Mouse (Mus musculus): ENCODE results near the gene B3gat1. TPM values are rescaled to one million over a fixed set of nuclear protein-coding genes. Genes with fewer than 3 reads are reported as not detected.

B3gat1 gene
- total and polyA plus RNA-seq, 2 experiments from 2014 or later, result 42.0 to 149 TPM

DNA sequence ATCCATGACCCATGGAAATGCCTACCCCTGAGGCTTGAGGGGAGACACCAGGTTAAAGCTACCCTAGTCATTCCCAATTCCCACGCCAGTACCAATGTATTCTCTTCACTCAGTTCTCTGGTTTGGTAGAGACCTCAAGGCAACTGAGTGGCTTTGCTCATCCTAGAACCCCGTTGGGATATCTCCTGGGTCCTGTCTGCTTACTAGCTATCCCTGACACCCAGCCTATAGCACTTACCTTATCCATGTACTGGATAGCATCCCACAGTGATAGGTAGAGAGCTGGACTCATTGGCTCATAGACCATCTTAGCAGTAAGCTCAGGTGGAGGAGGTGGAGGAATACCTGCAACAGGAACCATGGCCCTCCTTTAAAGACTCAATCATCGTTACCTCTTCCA is 34.7 kb downstream of the B3gat1 start:
- H3K36me3 ChIP-seq (ENCODE audit: insufficient read depth), result 0 out of 2 replicates have a peak, but pooled peaks cover 3% of the 10 kb centered on the region
- 91% methylated on average over 3 of the region's 3 CpGs for WGBS
- no peak overlapping the region for H3K4me2 ChIP-seq (ENCODE audit: low read depth)
- no peak overlapping the region for H3K27ac ChIP-seq (ENCODE audit: low read depth, low read length)
- DNase-seq (no peak), ATAC-seq (no peak)
- no peaks in the 10 kb centered on the region for H3K4me1 ChIP-seq (ENCODE audit: insufficient read depth)
- no peak overlapping the region for H3K9ac ChIP-seq
- H3K27me3 ChIP-seq (ENCODE audit: insufficient read depth, low read length), result no peaks in the 10 kb centered on the region
- H3K9me3 ChIP-seq (ENCODE audit: low read length), result no peaks in the 10 kb centered on the region
- H3K4me3 ChIP-seq (ENCODE audit: low read depth, low read length), result no peak overlapping the region
- no peak for TF ChIP-seq CTCF (IDR thresholded peaks at IDR 0.05; ENCODE audit: low read depth)

DNA sequence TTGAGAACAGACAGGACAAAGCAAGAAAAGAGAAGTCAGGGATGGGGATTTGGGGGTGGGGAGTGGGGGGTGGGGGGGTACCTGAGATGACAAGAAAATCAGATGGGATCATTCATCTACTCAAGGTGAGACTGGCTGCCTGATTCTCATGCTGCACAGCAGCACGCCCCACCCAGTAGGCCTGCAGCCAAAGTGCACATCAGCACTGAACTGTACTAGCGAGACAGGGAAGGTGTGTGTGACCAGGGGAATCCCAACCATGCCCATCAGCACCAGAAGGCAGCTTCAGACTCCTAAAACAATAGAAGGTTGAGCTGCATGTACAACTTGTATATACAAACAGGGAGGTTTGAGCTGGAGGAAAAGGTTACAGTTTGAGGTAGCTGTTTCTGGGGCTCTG is 42.2 kb downstream of the B3gat1 start:
- H3K4me2 ChIP-seq (ENCODE audit: low read depth), result no peak overlapping the region

DNA sequence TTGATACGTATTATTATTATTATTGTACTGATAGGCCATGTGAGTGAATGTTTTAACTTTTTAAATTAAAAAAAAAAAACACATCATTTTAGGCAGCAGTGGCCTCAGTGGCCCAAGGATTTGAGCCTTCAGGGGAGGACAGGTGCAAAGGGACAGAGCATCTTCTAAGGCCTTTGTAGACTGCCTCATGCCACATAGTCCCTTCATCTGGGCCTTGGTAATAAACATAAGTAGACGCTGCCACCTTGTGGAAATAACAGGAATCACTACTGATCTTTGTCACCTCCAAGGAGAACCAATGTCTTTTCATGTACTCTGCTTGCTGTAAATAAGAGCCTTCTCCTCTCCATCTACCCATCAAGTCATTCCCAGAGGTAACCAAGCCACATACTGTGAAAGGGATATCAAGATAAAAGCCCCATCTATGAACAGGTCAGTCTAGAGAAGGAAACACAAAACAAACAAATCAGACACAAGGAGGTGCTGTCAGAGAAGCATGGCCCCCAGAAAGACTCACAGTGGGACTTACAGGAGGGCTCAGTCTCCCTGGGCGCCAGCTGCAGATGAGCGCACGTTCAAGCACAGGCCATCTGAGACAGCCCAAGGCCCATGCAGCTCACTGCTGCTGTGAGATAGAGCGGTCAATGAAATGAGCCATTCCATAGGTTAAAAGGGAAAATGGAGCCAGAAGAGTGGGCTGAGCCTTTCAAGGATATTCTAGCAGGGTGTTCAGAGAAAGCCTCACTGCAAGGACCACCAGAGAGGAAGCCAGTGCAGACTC is 42.8 kb downstream of the B3gat1 start:
- Histone ChIP-seq H3K9ac (no peak overlapping the region), H3K4me3 (ENCODE audit: low read depth, low read length) (no peak overlapping the region), H3K4me1 (ENCODE audit: insufficient read depth) (no peaks in the 10 kb centered on the region), H3K4me2 (ENCODE audit: low read depth) (no peak overlapping the region), H3K27me3 (ENCODE audit: insufficient read depth, low read length) (no peaks in the 10 kb centered on the region), H3K36me3 (ENCODE audit: insufficient read depth) (no peaks in the 10 kb centered on the region), H3K27ac (ENCODE audit: low read depth, low read length) (no peak overlapping the region; the same call in 1 of the 2 replicates), H3K9me3 (ENCODE audit: low read length) (no peaks in the 10 kb centered on the region)
- DNase-seq, result peak; percentile 89
- peak; percentile 70; the same call in 1 of the 2 replicates for ATAC-seq
- 69% methylated on average over 6 of the region's 6 CpGs for WGBS
- TF ChIP-seq CTCF (IDR thresholded peaks at IDR 0.05; ENCODE audit: low read depth), result peak; percentile 89

More for the DNA sequence above, 42.2 kb downstream of the B3gat1 start:
- Histone ChIP-seq H3K4me1 (ENCODE audit: insufficient read depth) (no peaks in the 10 kb centered on the region), H3K4me3 (ENCODE audit: low read depth, low read length) (no peak overlapping the region), H3K27me3 (ENCODE audit: insufficient read depth, low read length) (no peaks in the 10 kb centered on the region), H3K36me3 (ENCODE audit: insufficient read depth) (no peaks in the 10 kb centered on the region), H3K9ac (no peak overlapping the region), H3K9me3 (ENCODE audit: low read length) (no peaks in the 10 kb centered on the region), H3K27ac (ENCODE audit: low read depth, low read length) (no peak overlapping the region; the same call in 1 of the 2 replicates)
- no peak for TF ChIP-seq CTCF (IDR thresholded peaks at IDR 0.05; ENCODE audit: low read depth)
- 80% methylated on average over 2 of the region's 2 CpGs for WGBS
- no peak; the same call in 1 of the 2 replicates for ATAC-seq
- no peak for DNase-seq

GRCm38 (mm10) chr9:26778421-26778820 is 44.9 kb downstream of the B3gat1 start:
- no peak overlapping the region for H3K27ac ChIP-seq (ENCODE audit: low read depth, low read length)
- no peaks in the 10 kb centered on the region for H3K27me3 ChIP-seq (ENCODE audit: insufficient read depth, low read length)
- no peak overlapping the region for H3K9ac ChIP-seq
- no peak overlapping the region for H3K4me3 ChIP-seq (ENCODE audit: low read depth, low read length)
- no peaks in the 10 kb centered on the region for H3K36me3 ChIP-seq (ENCODE audit: insufficient read depth)
- ATAC-seq (no peak), DNase-seq (no peak)
- TF ChIP-seq CTCF (IDR thresholded peaks at IDR 0.05; ENCODE audit: low read depth), result no peak
- H3K9me3 ChIP-seq (ENCODE audit: low read length), result no peaks in the 10 kb centered on the region
- H3K4me1 ChIP-seq (ENCODE audit: insufficient read depth), result no peaks in the 10 kb centered on the region
- WGBS, result 87% methylated on average over 7 of the region's 7 CpGs
- no peak overlapping the region for H3K4me2 ChIP-seq (ENCODE audit: low read depth)

DNA sequence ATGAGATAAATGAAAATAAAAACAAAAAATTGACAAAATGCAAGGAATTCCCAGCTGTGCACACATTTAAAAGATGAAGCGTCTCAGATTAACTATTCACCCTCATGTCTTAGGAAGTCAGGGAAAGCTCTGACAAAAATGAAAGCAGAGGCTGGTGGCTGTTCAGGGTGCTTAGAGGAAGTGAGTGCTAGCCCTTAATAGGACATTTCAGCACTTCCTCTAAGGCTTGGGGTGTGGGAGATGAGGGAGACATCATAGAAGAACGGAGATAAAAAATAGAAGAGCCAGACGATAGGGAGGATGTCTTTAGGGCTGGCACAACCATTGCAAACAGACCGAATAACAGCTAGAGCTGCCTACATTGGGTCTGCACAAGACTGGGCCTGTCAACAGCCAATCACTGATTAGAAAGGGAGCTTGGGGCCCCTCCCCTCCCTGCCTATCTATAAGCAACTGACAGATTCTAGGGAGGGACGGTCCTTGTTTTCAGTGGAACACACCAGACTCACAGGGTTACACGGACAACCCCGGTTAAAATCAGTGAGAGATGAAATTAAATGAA is 50.0 kb downstream of the B3gat1 start:
- Histone ChIP-seq H3K36me3 (ENCODE audit: insufficient read depth) (no peaks in the 10 kb centered on the region), H3K27ac (ENCODE audit: low read depth, low read length) (no peak overlapping the region), H3K9ac (no peak overlapping the region), H3K4me1 (ENCODE audit: insufficient read depth) (no peaks in the 10 kb centered on the region), H3K9me3 (ENCODE audit: low read length) (no peaks in the 10 kb centered on the region), H3K4me3 (ENCODE audit: low read depth, low read length) (no peak overlapping the region), H3K4me2 (ENCODE audit: low read depth) (no peak overlapping the region), H3K27me3 (ENCODE audit: insufficient read depth, low read length) (no peaks in the 10 kb centered on the region)
- DNase-seq (no peak), ATAC-seq (peak; percentile 61; the same call in 1 of the 2 replicates)
- 49% methylated on average over 7 of the region's 7 CpGs for WGBS
- no peak for TF ChIP-seq CTCF (IDR thresholded peaks at IDR 0.05; ENCODE audit: low read depth)

DNA sequence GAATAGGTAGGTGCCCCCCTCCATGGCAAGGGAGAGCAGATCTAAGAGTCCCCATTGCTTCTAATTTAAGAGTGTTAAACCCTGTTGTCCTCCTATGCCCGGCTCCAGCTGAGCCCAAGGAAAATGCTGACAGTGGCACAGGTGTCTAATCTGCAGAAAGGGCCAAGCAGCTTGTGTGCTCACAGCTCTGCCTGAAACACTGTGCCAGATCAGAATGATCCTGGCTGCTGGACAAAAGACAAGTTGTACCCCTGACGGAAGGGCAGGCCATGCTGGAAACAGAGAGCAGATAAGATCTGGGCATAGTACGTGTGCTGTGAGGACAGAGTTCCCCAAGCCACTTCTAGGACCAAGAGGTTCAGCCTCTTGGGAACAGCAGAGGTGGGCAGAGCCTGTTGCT is 59.3 kb downstream of the B3gat1 start:
- no peak for TF ChIP-seq CTCF (IDR thresholded peaks at IDR 0.05; ENCODE audit: low read depth)
- Histone ChIP-seq H3K27me3 (ENCODE audit: insufficient read depth, low read length) (no peaks in the 10 kb centered on the region), H3K27ac (ENCODE audit: low read depth, low read length) (no peak overlapping the region), H3K9me3 (ENCODE audit: low read length) (no peaks in the 10 kb centered on the region), H3K4me1 (ENCODE audit: insufficient read depth) (no peaks in the 10 kb centered on the region), H3K9ac (no peak overlapping the region), H3K36me3 (ENCODE audit: insufficient read depth) (no peaks in the 10 kb centered on the region), H3K4me2 (ENCODE audit: low read depth) (no peak overlapping the region), H3K4me3 (ENCODE audit: low read depth, low read length) (no peak overlapping the region)
- 60% methylated on average over 3 of the region's 3 CpGs for WGBS
- no peak for ATAC-seq
- no peak for DNase-seq

- no peak overlapping the region for H3K4me2 ChIP-seq (ENCODE audit: low read depth)
- H3K9me3 ChIP-seq (ENCODE audit: low read length), result no peaks in the 10 kb centered on the region
- H3K4me1 ChIP-seq (ENCODE audit: insufficient read depth), result no peaks in the 10 kb centered on the region
- no peak overlapping the region for H3K9ac ChIP-seq
- H3K27ac ChIP-seq (ENCODE audit: low read depth, low read length), result no peak overlapping the region
- no peaks in the 10 kb centered on the region for H3K36me3 ChIP-seq (ENCODE audit: insufficient read depth)
- DNase-seq (no peak), ATAC-seq (no peak)
- TF ChIP-seq CTCF (IDR thresholded peaks at IDR 0.05; ENCODE audit: low read depth), result no peak
- no peaks in the 10 kb centered on the region for H3K27me3 ChIP-seq (ENCODE audit: insufficient read depth, low read length)
- H3K4me3 ChIP-seq (ENCODE audit: low read depth, low read length), result no peak overlapping the region
- 92% methylated on average over 3 of the region's 3 CpGs for WGBS
Measured at GRCm38 (mm10) chr9:26798205-26798604, 64.7 kb downstream of the B3gat1 start.
